Mouse (Mus musculus): ENCODE measurements around the gene Tfr2. TPM values are rescaled to one million over a fixed set of nuclear protein-coding genes. Genes with fewer than 3 reads are reported as not detected.

Gene Tfr2
- 0.37 TPM for polyA plus RNA-seq (2014; fragmentation: Illumina TruSeq; extraction: RNeasy Lipid Tissue Mini Kit (QIAGEN cat#74804); ENCODE audit: low read depth, low replicate concordance)

DNA sequence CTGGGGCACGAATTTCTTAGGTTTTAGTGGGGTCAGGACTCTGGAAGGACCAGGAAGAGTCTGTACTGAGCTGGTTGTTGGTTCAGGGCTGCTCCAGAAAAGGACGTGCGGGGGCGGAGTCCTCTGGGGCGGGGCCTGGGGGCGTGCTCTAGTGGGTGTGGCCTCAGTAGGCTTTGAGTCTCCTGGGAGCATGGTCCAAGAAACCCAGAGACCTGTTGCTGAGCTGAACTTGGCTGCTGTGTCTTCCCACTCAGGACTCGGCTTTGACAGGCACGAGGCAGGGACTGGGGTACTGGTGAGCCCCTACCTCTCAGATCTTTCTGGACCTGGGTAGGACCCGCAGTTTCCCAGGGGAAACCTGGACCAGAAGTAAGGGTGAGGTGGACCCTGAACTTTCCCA, at the start of gene Tfr2:
Gene Tfr2, plus strand, starts transcription at position 176 of the 400 bp plus-strand sequence.

GRCm38 (mm10) chr5:137533117-137533827, 36.4 kb upstream of the Tfr2 start, which contains the start of the genes Epo and Gnb2:
TSS of gene Epo (minus strand) at chr5:137533242.
TSS of gene Gnb2 (minus strand) at chr5:137533510.

GRCm38 (mm10) chr5:137553411-137553837, 16.2 kb upstream of the Tfr2 start, which contains the start of gene Actl6b:
TSS of gene Actl6b (plus strand) at chr5:137553517.

GRCm38 (mm10) chr5:137600619-137601364, 31.2 kb downstream of the Tfr2 start, which contains the start of gene Mospd3:
TSS of gene Mospd3 (minus strand) at chr5:137601058.

DNA sequence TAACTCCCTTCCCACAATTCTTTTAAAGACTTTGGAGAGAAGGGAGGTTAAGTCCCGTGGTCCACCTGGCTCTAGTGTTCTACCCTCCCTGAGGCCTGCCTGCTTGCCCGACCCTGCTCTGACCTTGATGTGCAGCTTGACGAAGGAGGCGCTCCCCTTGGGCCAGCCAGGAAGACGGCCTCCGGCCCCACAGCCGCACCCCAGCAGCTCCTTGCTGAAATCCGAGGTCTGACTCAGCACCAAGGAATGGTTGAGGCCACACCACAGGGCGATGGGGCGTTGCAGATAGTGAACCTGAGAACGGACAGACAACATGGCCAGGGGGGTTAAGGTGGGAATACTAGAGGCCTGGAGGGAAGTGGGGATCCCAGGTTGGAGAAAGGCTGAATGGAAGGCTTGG, 43.9 kb downstream of the Tfr2 start, which contains the start of gene Pcolce:
Gene Pcolce, minus strand, starts transcription at position 235 of the 400 bp plus-strand sequence.

DNA sequence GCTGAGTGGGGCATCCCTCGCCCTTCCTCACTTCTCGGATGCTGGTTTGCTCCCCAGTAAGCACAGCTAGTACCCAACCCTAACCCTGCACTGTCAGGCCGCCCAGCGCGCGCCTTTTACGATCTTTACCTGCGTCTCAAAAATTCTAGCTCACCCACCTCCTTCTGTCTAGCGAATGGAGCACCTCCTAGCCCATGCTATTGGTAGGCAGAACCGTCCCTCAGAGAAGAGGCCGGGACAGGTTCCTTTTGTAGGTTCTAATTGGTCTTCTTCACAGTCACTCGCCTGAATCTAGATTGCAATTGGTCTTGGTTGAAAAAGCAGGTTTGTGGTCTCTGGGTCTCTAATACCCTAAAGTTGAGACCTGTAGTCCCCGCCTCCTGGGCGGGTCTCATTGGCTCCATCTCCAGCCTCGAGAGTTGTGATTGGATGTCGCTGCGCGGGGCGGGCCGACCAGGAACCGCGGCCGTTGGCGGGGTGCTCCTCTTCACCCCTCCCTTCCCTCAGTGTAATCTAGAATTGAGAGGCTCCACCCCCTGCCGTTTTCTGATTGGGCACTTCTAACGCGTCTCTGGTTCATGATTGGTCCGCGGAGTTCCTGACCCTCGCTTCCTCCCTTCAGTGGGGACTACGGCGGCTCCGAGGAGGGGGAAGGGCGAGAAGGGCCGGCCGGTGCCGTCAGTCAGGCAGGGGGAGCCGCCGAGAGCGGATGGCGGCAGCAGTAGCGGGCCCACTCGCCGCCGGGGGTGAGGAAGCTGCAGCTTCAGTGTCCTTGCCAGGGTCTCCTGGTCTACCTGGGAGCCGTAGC, 59.1 kb downstream of the Tfr2 start, which contains the start of the genes Fbxo24, Lrch4 and Gm20605:
Gene Fbxo24, minus strand, starts transcription at position 505 of the 808 bp plus-strand sequence.
Gene Lrch4, plus strand, starts transcription at position 624 of the 808 bp plus-strand sequence.
Gene Gm20605, plus strand, starts transcription at position 678 of the 808 bp plus-strand sequence.

Other genes starting within 250 kb of the Tfr2 start
- gene Slc12a9, start 236.2 kb upstream of the Tfr2 start, polyA plus RNA-seq (2014; fragmentation: Illumina TruSeq; extraction: RNeasy Lipid Tissue Mini Kit (QIAGEN cat#74804); ENCODE audit: low read depth, low replicate concordance) = 15.5 TPM
- gene Ephb4, start 219.7 kb upstream of the Tfr2 start, polyA plus RNA-seq (2014; fragmentation: Illumina TruSeq; extraction: RNeasy Lipid Tissue Mini Kit (QIAGEN cat#74804); ENCODE audit: low read depth, low replicate concordance) = 15.4 TPM
- 0.25 TPM for gene Zan, start 92.8 kb upstream of the Tfr2 start, polyA plus RNA-seq (2014; fragmentation: Illumina TruSeq; extraction: RNeasy Lipid Tissue Mini Kit (QIAGEN cat#74804); ENCODE audit: low read depth, low replicate concordance)
- 21.6 TPM for gene Pop7, start 67.3 kb upstream of the Tfr2 start, polyA plus RNA-seq (2014; fragmentation: Illumina TruSeq; extraction: RNeasy Lipid Tissue Mini Kit (QIAGEN cat#74804); ENCODE audit: low read depth, low replicate concordance)
- 25.5 TPM for gene Gigyf1, start 51.3 kb upstream of the Tfr2 start, polyA plus RNA-seq (2014; fragmentation: Illumina TruSeq; extraction: RNeasy Lipid Tissue Mini Kit (QIAGEN cat#74804); ENCODE audit: low read depth, low replicate concordance)
- gene Epo, start 36.6 kb upstream of the Tfr2 start, polyA plus RNA-seq (2014; fragmentation: Illumina TruSeq; extraction: RNeasy Lipid Tissue Mini Kit (QIAGEN cat#74804); ENCODE audit: low read depth, low replicate concordance) = not detected
- 338 TPM for gene Gnb2, start 36.3 kb upstream of the Tfr2 start, polyA plus RNA-seq (2014; fragmentation: Illumina TruSeq; extraction: RNeasy Lipid Tissue Mini Kit (QIAGEN cat#74804); ENCODE audit: low read depth, low replicate concordance)
- gene Actl6b, start 16.3 kb upstream of the Tfr2 start, polyA plus RNA-seq (2014; fragmentation: Illumina TruSeq; extraction: RNeasy Lipid Tissue Mini Kit (QIAGEN cat#74804); ENCODE audit: low read depth, low replicate concordance) = 0.53 TPM
- 33.8 TPM for gene Mospd3, start 31.2 kb downstream of the Tfr2 start, polyA plus RNA-seq (2014; fragmentation: Illumina TruSeq; extraction: RNeasy Lipid Tissue Mini Kit (QIAGEN cat#74804); ENCODE audit: low read depth, low replicate concordance)
- gene Pcolce, start 43.9 kb downstream of the Tfr2 start, polyA plus RNA-seq (2014; fragmentation: Illumina TruSeq; extraction: RNeasy Lipid Tissue Mini Kit (QIAGEN cat#74804); ENCODE audit: low read depth, low replicate concordance) = 77.7 TPM
- 1.9 TPM for gene Fbxo24, start 59.2 kb downstream of the Tfr2 start, polyA plus RNA-seq (2014; fragmentation: Illumina TruSeq; extraction: RNeasy Lipid Tissue Mini Kit (QIAGEN cat#74804); ENCODE audit: low read depth, low replicate concordance)
- gene Lrch4, start 59.3 kb downstream of the Tfr2 start, polyA plus RNA-seq (2014; fragmentation: Illumina TruSeq; extraction: RNeasy Lipid Tissue Mini Kit (QIAGEN cat#74804); ENCODE audit: low read depth, low replicate concordance) = 42.0 TPM
- gene Gm20605, start 59.3 kb downstream of the Tfr2 start, polyA plus RNA-seq (2014; fragmentation: Illumina TruSeq; extraction: RNeasy Lipid Tissue Mini Kit (QIAGEN cat#74804); ENCODE audit: low read depth, low replicate concordance) = 19.6 TPM
- gene Sap25, start 71.5 kb downstream of the Tfr2 start, polyA plus RNA-seq (2014; fragmentation: Illumina TruSeq; extraction: RNeasy Lipid Tissue Mini Kit (QIAGEN cat#74804); ENCODE audit: low read depth, low replicate concordance) = 18.4 TPM
- 15.2 TPM for gene Irs3, start 75.9 kb downstream of the Tfr2 start, polyA plus RNA-seq (2014; fragmentation: Illumina TruSeq; extraction: RNeasy Lipid Tissue Mini Kit (QIAGEN cat#74804); ENCODE audit: low read depth, low replicate concordance)
- gene Agfg2, start 114.9 kb downstream of the Tfr2 start, polyA plus RNA-seq (2014; fragmentation: Illumina TruSeq; extraction: RNeasy Lipid Tissue Mini Kit (QIAGEN cat#74804); ENCODE audit: low read depth, low replicate concordance) = 32.8 TPM
- 3.1 TPM for gene Nyap1, start 171.8 kb downstream of the Tfr2 start, polyA plus RNA-seq (2014; fragmentation: Illumina TruSeq; extraction: RNeasy Lipid Tissue Mini Kit (QIAGEN cat#74804); ENCODE audit: low read depth, low replicate concordance)
- gene Tsc22d4, start 175.9 kb downstream of the Tfr2 start, polyA plus RNA-seq (2014; fragmentation: Illumina TruSeq; extraction: RNeasy Lipid Tissue Mini Kit (QIAGEN cat#74804); ENCODE audit: low read depth, low replicate concordance) = 187 TPM
- gene Ppp1r35, start 209.0 kb downstream of the Tfr2 start, polyA plus RNA-seq (2014; fragmentation: Illumina TruSeq; extraction: RNeasy Lipid Tissue Mini Kit (QIAGEN cat#74804); ENCODE audit: low read depth, low replicate concordance) = 12.7 TPM
- gene Mepce, start 217.8 kb downstream of the Tfr2 start, polyA plus RNA-seq (2014; fragmentation: Illumina TruSeq; extraction: RNeasy Lipid Tissue Mini Kit (QIAGEN cat#74804); ENCODE audit: low read depth, low replicate concordance) = 38.5 TPM
- gene Zcwpw1, start 218.0 kb downstream of the Tfr2 start, polyA plus RNA-seq (2014; fragmentation: Illumina TruSeq; extraction: RNeasy Lipid Tissue Mini Kit (QIAGEN cat#74804); ENCODE audit: low read depth, low replicate concordance) = 8.0 TPM

All from adipose tissue, adult 10 weeks (tissue).